8 mouse cellular contexts compared by ENCODE assay signal in the genomic region with DNA sequence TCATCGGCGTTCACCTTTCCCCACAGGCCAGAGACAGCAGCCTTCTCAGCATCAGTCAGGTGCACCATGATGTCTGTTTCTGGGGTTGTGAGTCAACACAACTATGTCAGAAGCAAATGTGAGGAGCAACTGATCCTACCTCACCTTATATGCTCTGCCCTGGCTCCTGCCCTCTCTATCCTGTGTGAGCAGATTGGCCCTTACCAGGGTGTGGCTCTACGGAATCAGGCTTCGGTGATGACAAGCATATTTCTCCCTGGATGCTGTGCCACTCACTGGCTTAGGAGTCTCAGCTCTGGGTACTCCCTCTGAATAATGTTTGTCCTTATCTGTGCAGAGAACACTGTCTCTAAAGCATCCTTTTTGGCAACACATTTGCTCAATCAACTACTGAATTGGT. TPM values are rescaled to one million over a fixed set of nuclear protein-coding genes. Genes with fewer than 3 reads are reported as not detected.
DNase-seq lines count a peak whose midpoint lies in the region; ATAC-seq and TF ChIP-seq lines count a peak whose summit lies in the region.

Gene Hbb-bs, minus strand, starts transcription at position 289 of the 400 bp plus-strand sequence.

- peak; percentile 83 for ATAC-seq in lung, embryonic 14.5 days (ENCODE audit: insufficient read depth)
- ATAC-seq in erythroblast, adult 5-6 weeks (replicated peaks; ENCODE audit: low FRiP score, poor library complexity, severe bottlenecking): peak; percentile 68
- no peak for ATAC-seq in limb, embryonic 11.5 days (ENCODE audit: insufficient number of reproducible peaks, low FRiP score, low TSS enrichment, low read depth)
- no peak for ATAC-seq in neural tube, embryonic 15.5 days (ENCODE audit: low FRiP score)

- intact Hi-C loops in heart, postnatal 14 days (cut with DNase I): no loop called here

- no peaks in the 10 kb centered on the region for H3K9me3 ChIP-seq in lung, embryonic 14.5 days (ENCODE audit: low read depth, low read length)
- H3K9me3 ChIP-seq in limb, embryonic 11.5 days (ENCODE audit: control insufficient read depth, low read length): no peaks in the 10 kb centered on the region
- no peaks in the 10 kb centered on the region for H3K9me3 ChIP-seq in neural tube, embryonic 15.5 days (replicated peaks)

- H3K4me3 ChIP-seq in lung, embryonic 14.5 days (ENCODE audit: low read depth, low read length): no peak within 1 kb of the TSS
- no peak within 1 kb of the TSS for H3K4me3 ChIP-seq in limb, embryonic 11.5 days (ENCODE audit: low read depth, low read length)
- H3K4me3 ChIP-seq in neural tube, embryonic 15.5 days (replicated peaks): no peak within 1 kb of the TSS

- 91% methylated on average over 4 of the region's 4 CpGs for WGBS in lung, embryonic 14.5 days
- 99% methylated on average over 4 of the region's 4 CpGs for WGBS in limb, embryonic 11.5 days
- 94% methylated on average over 4 of the region's 4 CpGs for WGBS in neural tube, embryonic 15.5 days

- no peaks in the 10 kb centered on the region for H3K27me3 ChIP-seq in lung, embryonic 14.5 days (ENCODE audit: insufficient read depth, low read length)
- H3K27me3 ChIP-seq in limb, embryonic 11.5 days (ENCODE audit: control insufficient read depth, insufficient read depth, low read length): no peaks in the 10 kb centered on the region
- no peaks in the 10 kb centered on the region for H3K27me3 ChIP-seq in neural tube, embryonic 15.5 days (replicated peaks)

- no peak within 1 kb of the TSS for H3K27ac ChIP-seq in lung, embryonic 14.5 days (ENCODE audit: low read depth)
- no peak within 1 kb of the TSS for H3K27ac ChIP-seq in limb, embryonic 11.5 days (replicated peaks; ENCODE audit: low read depth, low read length)
- no peak within 1 kb of the TSS for H3K27ac ChIP-seq in neural tube, embryonic 15.5 days (replicated peaks)

- DNase-seq in lung, embryonic 14.5 days: no peak
- DNase-seq in lung, postnatal 4 days: no peak
- no peak for DNase-seq in heart, postnatal 14 days
- no peak for DNase-seq in limb, embryonic 11.5 days (ENCODE audit: low spot score)
- no peak for DNase-seq in cerebellum, postnatal 14 days
- no peak for DNase-seq in cerebellum, postnatal 36 days

- no peak within 1 kb of the TSS for H3K4me2 ChIP-seq in lung, embryonic 14.5 days
- no peak within 1 kb of the TSS for H3K4me2 ChIP-seq in limb, embryonic 11.5 days (ENCODE audit: low read depth, severe bottlenecking)
- no peak within 1 kb of the TSS for H3K4me2 ChIP-seq in neural tube, embryonic 15.5 days

- H3K9ac ChIP-seq in lung, embryonic 14.5 days: no peak within 1 kb of the TSS
- no peak within 1 kb of the TSS for H3K9ac ChIP-seq in limb, embryonic 11.5 days (ENCODE audit: low read length)
- no peak within 1 kb of the TSS for H3K9ac ChIP-seq in neural tube, embryonic 15.5 days (replicated peaks)

- H3K36me3 ChIP-seq in lung, embryonic 14.5 days (ENCODE audit: insufficient read depth): no peaks in the 10 kb centered on the region
- no peaks in the 10 kb centered on the region for H3K36me3 ChIP-seq in limb, embryonic 11.5 days (ENCODE audit: control insufficient read depth, insufficient read depth, low read length)
- no peaks in the 10 kb centered on the region for H3K36me3 ChIP-seq in neural tube, embryonic 15.5 days

- no peaks in the 10 kb centered on the region for H3K4me1 ChIP-seq in lung, embryonic 14.5 days (ENCODE audit: insufficient read depth)
- H3K4me1 ChIP-seq in limb, embryonic 11.5 days (ENCODE audit: control insufficient read depth, insufficient read depth, low read length): no peaks in the 10 kb centered on the region
- no peaks in the 10 kb centered on the region for H3K4me1 ChIP-seq in neural tube, embryonic 15.5 days

- no peak for TF ChIP-seq CTCF in lung, embryonic 14.5 days (IDR thresholded peaks at IDR 0.05; ENCODE audit: low read depth)

RNA-seq across cellular contexts. Expression of gene Hbb-bs, which starts in this region (rescaled TPM):
- polyA plus RNA-seq in lung, embryonic 14.5 days (2014; fragmentation: Nextera tagmentation; extraction: Ambion mirVana): 7,232 and 7,259 TPM in 2 replicates
- 179,259 and 187,171 TPM in 2 replicates for total RNA-seq in erythroblast, adult 5-6 weeks (2015; ENCODE audit: low replicate concordance)
- 69,583 and 76,927 TPM in 2 replicates for total RNA-seq in erythroblast, adult 5-6 weeks (2017; ENCODE audit: low replicate concordance)
- total RNA-seq in heart, postnatal 14 days (2021): over 10,000 TPM; 24,882 to 31,010 TPM
- polyA plus RNA-seq in limb, embryonic 11.5 days (2014; fragmentation: Nextera tagmentation; extraction: Ambion mirVana): 156 and 207 TPM in 2 replicates
- polyA plus RNA-seq in neural tube, embryonic 15.5 days (2015; fragmentation: Nextera tagmentation; extraction: Ambion mirVana): 4,647 and 5,279 TPM in 2 replicates

Comparison
In these comparisons a context has a peak if more than half of its experiments do, and no peak if none do; other contexts are left out.
1. RNA of gene Hbb-bs (polyA plus RNA-seq): 7,232 to 7,259 TPM in lung, embryonic 14.5 days and 4,647 to 5,279 TPM in neural tube, embryonic 15.5 days; 156 to 207 TPM in limb, embryonic 11.5 days; every median in the first group is over 10 times any median in the second.
2. ATAC-seq: peak in lung, embryonic 14.5 days (single experiment) and erythroblast, adult 5-6 weeks (single experiment); none in limb, embryonic 11.5 days (single experiment) and neural tube, embryonic 15.5 days (single experiment).